Mouse (Mus musculus) ES-Bruce4 (cell line): ENCODE results near the gene D430041D05Rik.

Experiments
- CTCF ChIP-seq: IDR thresholded peaks from one replicate; pipeline ENCODE4 v1.8.1; 2011; ENCODE audit warnings: low read depth, low read length
- EP300 ChIP-seq: IDR thresholded peaks from 2 replicates; pipeline ENCODE4 v1.6.1; 2011; ENCODE audit warnings: low read depth, low read length; ENCODE audit not compliant: insufficient read depth

- no peak for TF ChIP-seq CTCF
- no peak for TF ChIP-seq EP300
These were observed 75.0 kb downstream of the D430041D05Rik start for GRCm38 (mm10) chr2:104335824-104336223.
